Mouse (Mus musculus) kidney, embryonic 15.5 days (tissue): ENCODE results near the gene Camk1. TPM values are rescaled to one million over a fixed set of nuclear protein-coding genes. Genes with fewer than 3 reads are reported as not detected.
A peak's percentile ranks its signal among the peaks of the same experiment; 100 is the strongest.

Source experiments
- ATAC-seq: fragments of 200-750 bp; cut with Nextera tagmentation; replicated peaks from 2 replicates; pipeline ENCODE4 v1.8.0; 2017; ENCODE audit warnings: moderate TSS enrichment; ENCODE audit not compliant: low FRiP score
- H3K27ac ChIP-seq: fragments of 300-500 bp; sonication (generic); 2 replicates; pipeline ENCODE4 v1.5.1; 2015; ENCODE audit warnings: mild to moderate bottlenecking, inconsistent platforms
- H3K27me3 ChIP-seq: fragments of 300-500 bp; sonication (generic); 2 replicates; pipeline ENCODE4 v1.6.1; 2015; ENCODE audit warnings: inconsistent platforms
- H3K36me3 ChIP-seq: fragments of 300-500 bp; sonication (generic); 2 replicates; pipeline ENCODE4 v1.6.1; 2015; ENCODE audit warnings: inconsistent platforms
- H3K4me1 ChIP-seq: fragments of 300-500 bp; sonication (generic); 2 replicates; pipeline ENCODE4 v1.6.1; 2015; ENCODE audit warnings: inconsistent platforms
- H3K4me2 ChIP-seq: fragments of 300-500 bp; sonication (generic); 2 replicates; pipeline ENCODE4 v1.6.1; 2015; ENCODE audit warnings: moderate library complexity, mild to moderate bottlenecking, inconsistent platforms
- H3K4me3 ChIP-seq: fragments of 300-500 bp; sonication (generic); replicated peaks from 2 replicates; pipeline ENCODE4 v1.5.1; 2015; ENCODE audit warnings: mild to moderate bottlenecking, inconsistent platforms
- H3K9ac ChIP-seq: fragments of 300-500 bp; sonication (generic); 2 replicates; pipeline ENCODE4 v1.6.1; 2015; ENCODE audit warnings: mild to moderate bottlenecking, inconsistent platforms
- H3K9me3 ChIP-seq: fragments of 300-500 bp; sonication (generic); replicated peaks from 2 replicates; pipeline ENCODE4 v1.6.1; 2016; ENCODE audit warnings: inconsistent platforms
- WGBS: fragments of 180-500 bp; shearing (Covaris S2); methylation state at CpG from one replicate; pipeline ENCODE4 v1.1.7; 2015; ENCODE audit warnings: mixed read lengths; 5-methylcytosine and 5-hydroxymethylcytosine counted together
- polyA plus RNA-seq: library from polyadenylated mRNA; unstranded; fragments of >200 nt; fragmentation: Nextera tagmentation; extraction: Ambion mirVana; gene quantifications from 2 replicates; pipeline ENCODE4 v1.2.1, GENCODE M21; 2015

Gene Camk1
- polyA plus RNA-seq, 1 experiment from 2014 or later = 111 TPM

- H3K27ac ChIP-seq = peak overlapping the region; percentile 99
- 7% methylated on average over 7 of the region's 7 CpGs for WGBS
- H3K9ac ChIP-seq = peak overlapping the region; percentile 98
- H3K36me3 ChIP-seq = peaks cover 60% of the 10 kb centered on the region
- peak overlapping the region; percentile 99 for H3K4me3 ChIP-seq
- no peaks in the 10 kb centered on the region for H3K9me3 ChIP-seq
- no peak for ATAC-seq
- no peaks in the 10 kb centered on the region for H3K27me3 ChIP-seq
- H3K4me2 ChIP-seq = peak overlapping the region; percentile 87
- H3K4me1 ChIP-seq = peaks cover 25% of the 10 kb centered on the region
Observed at GRCm38 (mm10) chr6:113377172-113377495, 33.4 kb upstream of the Camk1 start.

GRCm38 (mm10) chr6:113373491-113373890 lies 29.7 kb upstream of the Camk1 start:
- no peak for ATAC-seq
- Histone ChIP-seq H3K9me3 (no peaks in the 10 kb centered on the region), H3K9ac (no peak overlapping the region), H3K4me2 (no peak overlapping the region), H3K27ac (no peak overlapping the region), H3K36me3 (peaks cover 74% of the 10 kb centered on the region), H3K27me3 (no peaks in the 10 kb centered on the region), H3K4me1 (peaks cover 11% of the 10 kb centered on the region), H3K4me3 (no peak overlapping the region)
- 91% methylated on average over 4 of the region's 4 CpGs for WGBS

GRCm38 (mm10) chr6:113370194-113370929 lies 26.6 kb upstream of the Camk1 start:
- Histone ChIP-seq H3K4me2 (no peak overlapping the region), H3K4me3 (no peak overlapping the region), H3K9me3 (no peaks in the 10 kb centered on the region), H3K27ac (peak overlapping the region; percentile 87), H3K36me3 (peaks cover 82% of the 10 kb centered on the region), H3K9ac (no peak overlapping the region), H3K4me1 (no peaks in the 10 kb centered on the region), H3K27me3 (no peaks in the 10 kb centered on the region)
- 0 out of 2 replicates have a peak, but pooled peaks have one; percentile 57 for ATAC-seq
- WGBS = 84% methylated on average over 20 of the region's 20 CpGs

GRCm38 (mm10) chr6:113368577-113368976 lies 24.8 kb upstream of the Camk1 start:
- ATAC-seq = no peak
- Histone ChIP-seq H3K27ac (peak overlapping the region; percentile 87), H3K9ac (no peak overlapping the region), H3K4me3 (no peak overlapping the region), H3K36me3 (peaks cover 64% of the 10 kb centered on the region), H3K4me2 (no peak overlapping the region), H3K4me1 (no peaks in the 10 kb centered on the region), H3K9me3 (no peaks in the 10 kb centered on the region), H3K27me3 (no peaks in the 10 kb centered on the region)
- WGBS = 83% methylated on average over 5 of the region's 5 CpGs

- Histone ChIP-seq H3K36me3 (peaks cover 59% of the 10 kb centered on the region), H3K9me3 (no peaks in the 10 kb centered on the region), H3K4me1 (no peaks in the 10 kb centered on the region), H3K4me3 (no peak overlapping the region), H3K9ac (no peak overlapping the region), H3K27ac (peak overlapping the region; percentile 87), H3K4me2 (no peak overlapping the region), H3K27me3 (no peaks in the 10 kb centered on the region)
- 82% methylated on average over 7 of the region's 7 CpGs for WGBS
- ATAC-seq = 0 out of 2 replicates have a peak, but pooled peaks have one; percentile 34
Observed at GRCm38 (mm10) chr6:113368124-113368523, 24.3 kb upstream of the Camk1 start.

GRCm38 (mm10) chr6:113367574-113367973 lies 23.8 kb upstream of the Camk1 start:
- H3K4me3 ChIP-seq = no peak overlapping the region
- no peak overlapping the region for H3K4me2 ChIP-seq
- peaks cover 54% of the 10 kb centered on the region for H3K36me3 ChIP-seq
- no peaks in the 10 kb centered on the region for H3K27me3 ChIP-seq
- H3K9me3 ChIP-seq = no peaks in the 10 kb centered on the region
- H3K4me1 ChIP-seq = no peaks in the 10 kb centered on the region
- ATAC-seq = no peak
- peak overlapping the region; percentile 87 for H3K27ac ChIP-seq
- 95% methylated on average over 1 of the region's 1 CpGs for WGBS
- H3K9ac ChIP-seq = no peak overlapping the region

- Histone ChIP-seq H3K9me3 (no peaks in the 10 kb centered on the region), H3K36me3 (peaks cover 45% of the 10 kb centered on the region), H3K4me1 (no peaks in the 10 kb centered on the region), H3K4me3 (no peak overlapping the region), H3K27ac (no peak overlapping the region), H3K4me2 (no peak overlapping the region), H3K27me3 (no peaks in the 10 kb centered on the region), H3K9ac (no peak overlapping the region)
- 85% methylated on average over 6 of the region's 6 CpGs for WGBS
- ATAC-seq = no peak
Observed at GRCm38 (mm10) chr6:113366639-113367038, 22.9 kb upstream of the Camk1 start.

- no peak for ATAC-seq
- Histone ChIP-seq H3K4me1 (no peaks in the 10 kb centered on the region), H3K4me2 (no peak overlapping the region), H3K4me3 (no peak overlapping the region), H3K9me3 (no peaks in the 10 kb centered on the region), H3K27me3 (no peaks in the 10 kb centered on the region), H3K36me3 (peaks cover 25% of the 10 kb centered on the region), H3K9ac (no peak overlapping the region), H3K27ac (no peak overlapping the region)
- 75% methylated on average over 8 of the region's 8 CpGs for WGBS
Observed at GRCm38 (mm10) chr6:113364518-113365135, 20.8 kb upstream of the Camk1 start.

GRCm38 (mm10) chr6:113362241-113362640 lies 18.5 kb upstream of the Camk1 start:
- Histone ChIP-seq H3K4me3 (no peak overlapping the region), H3K27me3 (no peaks in the 10 kb centered on the region), H3K9me3 (no peaks in the 10 kb centered on the region), H3K27ac (no peak overlapping the region), H3K36me3 (peaks cover 7% of the 10 kb centered on the region), H3K4me1 (no peaks in the 10 kb centered on the region), H3K4me2 (no peak overlapping the region), H3K9ac (no peak overlapping the region)
- no peak for ATAC-seq
- 73% methylated on average over 1 of the region's 1 CpGs for WGBS

GRCm38 (mm10) chr6:113361476-113361875 lies 17.7 kb upstream of the Camk1 start:
- H3K4me1 ChIP-seq = no peaks in the 10 kb centered on the region
- H3K9me3 ChIP-seq = no peaks in the 10 kb centered on the region
- 0 out of 2 replicates have a peak, but pooled peaks cover under 1% of the 10 kb centered on the region for H3K36me3 ChIP-seq
- 73% methylated on average over 4 of the region's 4 CpGs for WGBS
- H3K9ac ChIP-seq = no peak overlapping the region
- H3K27me3 ChIP-seq = no peaks in the 10 kb centered on the region
- no peak overlapping the region for H3K4me3 ChIP-seq
- H3K4me2 ChIP-seq = no peak overlapping the region
- no peak overlapping the region for H3K27ac ChIP-seq
- no peak for ATAC-seq

GRCm38 (mm10) chr6:113353696-113354095 lies 9.9 kb upstream of the Camk1 start:
- H3K36me3 ChIP-seq = no peaks in the 10 kb centered on the region
- WGBS = 82% methylated on average over 3 of the region's 3 CpGs
- ATAC-seq = no peak
- H3K9me3 ChIP-seq = no peaks in the 10 kb centered on the region
- H3K4me3 ChIP-seq = no peak overlapping the region
- no peaks in the 10 kb centered on the region for H3K27me3 ChIP-seq
- no peak overlapping the region for H3K9ac ChIP-seq
- H3K4me2 ChIP-seq = no peak overlapping the region
- 0 out of 2 replicates have a peak, but pooled peaks cover 2% of the 10 kb centered on the region for H3K4me1 ChIP-seq
- no peak overlapping the region for H3K27ac ChIP-seq

GRCm38 (mm10) chr6:113352820-113353219 lies 9.0 kb upstream of the Camk1 start:
- Histone ChIP-seq H3K27me3 (no peaks in the 10 kb centered on the region), H3K4me1 (0 out of 2 replicates have a peak, but pooled peaks cover 2% of the 10 kb centered on the region), H3K9me3 (no peaks in the 10 kb centered on the region), H3K9ac (no peak overlapping the region), H3K27ac (no peak overlapping the region), H3K4me2 (no peak overlapping the region), H3K36me3 (no peaks in the 10 kb centered on the region), H3K4me3 (no peak overlapping the region)
- WGBS = 50% methylated on average over 3 of the region's 3 CpGs
- no peak for ATAC-seq
